Mouse (Mus musculus): ENCODE measurements around the gene Ahsa2.

DNA sequence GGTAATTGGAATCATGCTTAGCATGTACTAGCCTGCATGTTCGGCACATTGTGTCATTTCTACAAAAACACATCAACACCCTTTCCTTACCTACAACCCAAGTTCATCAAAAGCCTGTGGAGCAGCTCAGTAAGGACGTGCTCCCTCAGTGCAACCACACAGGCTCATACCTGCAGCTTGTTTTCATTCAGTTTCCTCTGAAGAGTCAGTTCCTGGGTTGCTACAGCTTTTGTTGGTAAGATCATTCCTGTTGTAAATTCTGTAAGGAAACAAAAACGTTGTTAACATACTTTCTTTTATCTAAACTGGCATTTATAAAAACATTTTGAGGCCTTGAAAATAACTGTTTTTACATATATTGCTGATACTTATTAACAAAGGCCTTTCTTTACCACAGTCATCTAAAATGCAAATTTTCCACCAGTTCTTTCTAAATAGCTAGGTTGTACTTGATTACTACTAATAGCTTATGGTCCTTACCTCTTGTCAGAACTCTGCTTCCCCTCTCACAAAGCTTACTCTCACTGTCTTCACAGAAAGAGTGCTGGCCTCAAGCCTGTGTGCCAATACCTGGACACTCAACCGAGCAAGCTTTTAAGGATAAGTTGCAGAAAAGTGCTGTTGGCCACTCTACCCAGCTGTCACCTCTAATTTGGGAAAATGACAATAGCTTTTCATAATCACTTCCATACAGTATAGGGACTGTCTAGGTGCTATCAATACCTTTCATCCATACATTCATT is 5.6 kb downstream of the Ahsa2 start:
- no peak for TF ChIP-seq POLR2A (IDR thresholded peaks at IDR 0.05; ENCODE audit: borderline replicate concordance, low read depth, low read length)
- no peak for TF ChIP-seq CTCF (IDR thresholded peaks at IDR 0.05; ENCODE audit: low read depth, low read length)
